Mouse (Mus musculus) hindbrain, embryonic 11.5 days (tissue): Measurements from ENCODE around the gene Afg1l. TPM values are rescaled to one million over a fixed set of nuclear protein-coding genes. Genes with fewer than 3 reads are reported as not detected.

Experiments used
- ATAC-seq: fragments of 200-750 bp; cut with Nextera tagmentation; 2 replicates; pipeline ENCODE4 v1.8.0; 2017; ENCODE audit warnings: mild to moderate bottlenecking, moderate TSS enrichment, moderate library complexity; ENCODE audit not compliant: low FRiP score
- DNase-seq: peaks from one replicate; pipeline ENCODE4 v3.0.0-alpha.2; 2015; ENCODE audit warnings: low spot score
- H3K27ac ChIP-seq: fragments of 300-500 bp; sonication (generic); 2 replicates; pipeline ENCODE4 v1.5.1; 2014; ENCODE audit warnings: mild to moderate bottlenecking, low read depth, low read length
- H3K27me3 ChIP-seq: fragments of 300-500 bp; sonication (generic); 2 replicates; pipeline ENCODE4 v1.6.1; 2014; ENCODE audit warnings: mild to moderate bottlenecking, low read length, moderate library complexity, mixed read lengths; ENCODE audit not compliant: control insufficient read depth, insufficient read depth
- H3K36me3 ChIP-seq: fragments of 300-500 bp; sonication (generic); 2 replicates; pipeline ENCODE4 v1.6.1; 2014; ENCODE audit warnings: mild to moderate bottlenecking, low read length, moderate library complexity, mixed read lengths; ENCODE audit not compliant: control insufficient read depth, insufficient read depth
- H3K4me1 ChIP-seq: fragments of 300-500 bp; sonication (generic); replicated peaks from 2 replicates; pipeline ENCODE4 v1.6.1; 2014; ENCODE audit warnings: low read length, mixed read lengths; ENCODE audit not compliant: control insufficient read depth, insufficient read depth
- H3K4me2 ChIP-seq: fragments of 300-500 bp; sonication (generic); replicated peaks from 2 replicates; pipeline ENCODE4 v1.6.1; 2014; ENCODE audit warnings: mild to moderate bottlenecking, low read depth, low read length
- H3K4me3 ChIP-seq: fragments of 300-500 bp; sonication (generic); 2 replicates; pipeline ENCODE4 v1.5.1; 2014; ENCODE audit warnings: low read depth, low read length
- H3K9ac ChIP-seq: fragments of 300-500 bp; sonication (generic); 2 replicates; pipeline ENCODE4 v1.6.1; 2014; ENCODE audit warnings: low read depth, low read length
- H3K9me3 ChIP-seq: fragments of 300-500 bp; sonication (generic); 2 replicates; pipeline ENCODE4 v1.6.1; 2016; ENCODE audit warnings: low read length; ENCODE audit not compliant: control insufficient read depth
- WGBS: fragments of 180-500 bp; shearing (Covaris S2); extraction: QIAGEN DNeasy Blood & Tissue Kit; methylation state at CpG from one replicate; pipeline ENCODE4 v1.1.7; 2014; 5-methylcytosine and 5-hydroxymethylcytosine counted together
- polyA plus RNA-seq: library from polyadenylated mRNA; unstranded; fragments of >200 nt; fragmentation: Nextera tagmentation; extraction: Ambion mirVana; gene quantifications from 2 replicates; pipeline ENCODE4 v1.2.1, GENCODE M21; 2014

The Afg1l gene
- polyA plus RNA-seq, 1 experiment from 2014 or later: 5.1 TPM

GRCm38 (mm10) chr10:42274712-42275400, 203.5 kb downstream of the Afg1l start:
- Histone ChIP-seq H3K9me3 (no peaks in the 10 kb centered on the region), H3K36me3 (no peaks in the 10 kb centered on the region), H3K9ac (peak overlapping the region; percentile 73), H3K4me2 (peak overlapping the region; percentile 98), H3K27ac (no peak overlapping the region), H3K4me3 (peak overlapping the region; percentile 79), H3K27me3 (peaks cover 14% of the 10 kb centered on the region), H3K4me1 (peaks cover 5% of the 10 kb centered on the region; the same call in 1 of the 2 replicates)
- under 1% methylated on average over 46 of the region's 65 CpGs for WGBS
- no peak for ATAC-seq
- DNase-seq: no peak

GRCm38 (mm10) chr10:42273760-42274691, 204.3 kb downstream of the Afg1l start:
- Histone ChIP-seq H3K4me3 (peak overlapping the region; percentile 79), H3K9ac (peak overlapping the region; percentile 73; the same call in 1 of the 2 replicates), H3K9me3 (no peaks in the 10 kb centered on the region), H3K36me3 (no peaks in the 10 kb centered on the region), H3K4me2 (peak overlapping the region; percentile 98), H3K4me1 (peaks cover 5% of the 10 kb centered on the region; the same call in 1 of the 2 replicates), H3K27me3 (peaks cover 14% of the 10 kb centered on the region), H3K27ac (no peak overlapping the region)
- DNase-seq (peak; percentile 54), ATAC-seq (no peak)
- WGBS: 4% methylated on average over 21 of the region's 21 CpGs

- no peak overlapping the region for H3K9ac ChIP-seq
- ATAC-seq: no peak
- H3K9me3 ChIP-seq: no peaks in the 10 kb centered on the region
- 68% methylated on average over 6 of the region's 6 CpGs for WGBS
- H3K4me1 ChIP-seq: peaks cover 5% of the 10 kb centered on the region; the same call in 1 of the 2 replicates
- peak overlapping the region; percentile 79; the same call in 1 of the 2 replicates for H3K4me3 ChIP-seq
- no peaks in the 10 kb centered on the region for H3K36me3 ChIP-seq
- DNase-seq: no peak
- H3K27ac ChIP-seq: no peak overlapping the region
- H3K27me3 ChIP-seq: peaks cover 14% of the 10 kb centered on the region
- peak overlapping the region; percentile 98 for H3K4me2 ChIP-seq
Measured at GRCm38 (mm10) chr10:42273403-42273759, 205.0 kb downstream of the Afg1l start.

- Histone ChIP-seq H3K27me3 (peaks cover 14% of the 10 kb centered on the region), H3K4me2 (no peak overlapping the region), H3K27ac (no peak overlapping the region), H3K4me1 (peaks cover 5% of the 10 kb centered on the region; the same call in 1 of the 2 replicates), H3K36me3 (no peaks in the 10 kb centered on the region), H3K4me3 (no peak overlapping the region), H3K9me3 (no peaks in the 10 kb centered on the region), H3K9ac (no peak overlapping the region)
- ATAC-seq (no peak), DNase-seq (no peak)
- 64% methylated on average over 11 of the region's 11 CpGs for WGBS
Measured at GRCm38 (mm10) chr10:42271454-42272230, 206.7 kb downstream of the Afg1l start.

- no peak overlapping the region for H3K4me2 ChIP-seq
- no peaks in the 10 kb centered on the region for H3K36me3 ChIP-seq
- no peak overlapping the region for H3K27ac ChIP-seq
- H3K27me3 ChIP-seq: peaks cover 14% of the 10 kb centered on the region
- WGBS: 59% methylated on average over 10 of the region's 10 CpGs
- H3K4me1 ChIP-seq: peaks cover 5% of the 10 kb centered on the region; the same call in 1 of the 2 replicates
- H3K9ac ChIP-seq: no peak overlapping the region
- no peak for DNase-seq
- no peak overlapping the region for H3K4me3 ChIP-seq
- no peaks in the 10 kb centered on the region for H3K9me3 ChIP-seq
- ATAC-seq: no peak
Measured at GRCm38 (mm10) chr10:42270277-42271083, 207.9 kb downstream of the Afg1l start.

GRCm38 (mm10) chr10:42269281-42270025, 208.9 kb downstream of the Afg1l start:
- Histone ChIP-seq H3K4me3 (no peak overlapping the region), H3K27ac (no peak overlapping the region), H3K4me2 (no peak overlapping the region), H3K9me3 (no peaks in the 10 kb centered on the region), H3K27me3 (peaks cover 13% of the 10 kb centered on the region), H3K9ac (no peak overlapping the region), H3K36me3 (no peaks in the 10 kb centered on the region), H3K4me1 (no peaks in the 10 kb centered on the region; the same call in 1 of the 2 replicates)
- DNase-seq (no peak), ATAC-seq (no peak)
- WGBS: 60% methylated on average over 15 of the region's 15 CpGs

- no peak overlapping the region for H3K27ac ChIP-seq
- no peaks in the 10 kb centered on the region for H3K4me1 ChIP-seq
- no peaks in the 10 kb centered on the region for H3K27me3 ChIP-seq
- H3K4me3 ChIP-seq: no peak overlapping the region
- ATAC-seq (no peak), DNase-seq (no peak)
- no peak overlapping the region for H3K4me2 ChIP-seq
- H3K36me3 ChIP-seq: no peaks in the 10 kb centered on the region
- no peak overlapping the region for H3K9ac ChIP-seq
- WGBS: 89% methylated on average over 5 of the region's 5 CpGs
- no peaks in the 10 kb centered on the region for H3K9me3 ChIP-seq
Measured at GRCm38 (mm10) chr10:42267811-42268545, 210.4 kb downstream of the Afg1l start.
